Mouse (Mus musculus): ENCODE data around the gene Hoxd4. TPM values are rescaled to one million over a fixed set of nuclear protein-coding genes. Genes with fewer than 3 reads are reported as not detected.
A peak's percentile ranks its signal among the peaks of the same experiment; 100 is the strongest.

Hoxd4 gene
- polyA plus RNA-seq, 1 experiment from 2014 or later = 0.92 TPM

DNA sequence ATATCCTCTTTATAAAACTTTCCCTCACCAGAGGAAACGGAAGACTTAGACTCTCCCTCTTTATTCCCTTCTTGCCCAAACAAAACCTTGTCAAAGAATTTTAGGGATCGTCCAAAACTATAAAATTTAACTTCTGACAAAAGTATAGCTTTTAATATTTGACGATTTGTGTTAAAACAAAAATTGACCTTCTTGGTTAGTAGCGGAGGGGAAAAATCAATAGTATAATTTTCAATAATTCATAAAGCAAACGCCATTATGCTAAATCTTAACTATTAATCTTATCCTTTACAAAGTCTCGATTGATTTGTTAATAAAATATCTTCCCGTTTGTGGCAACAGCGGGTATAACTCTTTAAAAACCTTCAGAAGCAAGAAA, 21.4 kb upstream of the Hoxd4 start:
- no peak overlapping the region for H3K9ac ChIP-seq
- H3K4me3 ChIP-seq (replicated peaks) = no peak overlapping the region
- 0 out of 2 replicates have a peak, but pooled peaks cover 4% of the 10 kb centered on the region for H3K4me1 ChIP-seq
- H3K4me2 ChIP-seq = no peak overlapping the region
- no peaks in the 10 kb centered on the region for H3K36me3 ChIP-seq
- 9% methylated on average over 8 of the region's 8 CpGs for WGBS
- no peaks in the 10 kb centered on the region for H3K9me3 ChIP-seq
- H3K27me3 ChIP-seq (replicated peaks) = peaks cover 90% of the 10 kb centered on the region
- no peak for ATAC-seq (ENCODE audit: insufficient read depth, low FRiP score, low read depth)
- no peak overlapping the region for H3K27ac ChIP-seq

DNA sequence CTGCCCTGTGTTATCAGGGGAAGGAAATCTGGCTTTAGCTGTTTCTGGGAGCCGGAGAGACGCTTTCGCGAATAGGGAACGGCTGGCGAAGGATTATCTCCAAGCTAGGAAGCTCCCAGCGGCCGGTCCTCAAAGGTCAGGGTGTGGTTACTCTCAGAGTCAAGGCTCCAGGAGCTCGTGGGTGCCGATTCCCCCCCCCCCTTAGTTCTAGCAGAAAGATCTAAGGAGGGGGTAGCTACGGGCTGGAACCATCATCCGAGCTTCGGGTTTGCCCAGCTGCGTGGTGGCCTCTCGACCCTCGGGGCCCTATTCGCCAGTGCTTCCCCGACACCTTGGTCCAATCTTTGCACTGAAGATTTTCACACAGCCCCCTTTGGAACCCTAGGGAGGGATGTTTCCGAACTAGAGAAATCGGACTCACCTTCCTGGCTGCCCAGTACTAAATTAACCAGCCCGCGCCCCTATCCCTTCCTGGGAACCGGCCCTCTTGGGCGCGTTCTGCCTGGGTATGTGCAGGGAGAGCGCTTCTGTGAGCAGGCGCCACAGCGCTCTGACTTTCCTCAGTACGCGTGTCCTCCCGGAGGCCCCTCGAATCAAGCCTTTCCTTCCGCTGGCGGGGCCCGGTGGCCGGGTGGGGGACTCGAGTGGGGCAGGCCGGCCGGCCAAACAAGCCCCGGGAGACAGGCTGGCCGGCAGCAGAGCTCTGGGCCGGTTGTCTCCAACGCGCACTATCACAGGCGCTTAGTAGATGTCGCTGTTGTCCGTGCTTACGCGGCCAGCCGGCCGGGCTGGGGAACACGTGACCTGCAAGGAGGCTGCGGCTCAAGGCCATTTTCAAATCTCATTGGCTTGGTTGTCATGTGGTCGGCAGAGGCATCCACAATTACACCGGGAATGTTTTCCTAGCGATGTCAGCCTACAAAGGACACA, 20.4 kb upstream of the Hoxd4 start, which contains the start of gene Hoxd10:
Gene Hoxd10, plus strand, starts transcription at position 903 of the 930 bp plus-strand sequence.
- Histone ChIP-seq H3K9ac (no peak within 1 kb of the TSS), H3K4me3 (replicated peaks) (peak within 1 kb of the TSS; percentile 16; the same call in 1 of the 2 replicates), H3K27ac (no peak within 1 kb of the TSS), H3K9me3 (no peaks in the 10 kb centered on the region), H3K27me3 (replicated peaks) (peaks cover 96% of the 10 kb centered on the region), H3K36me3 (no peaks in the 10 kb centered on the region), H3K4me2 (peak within 1 kb of the TSS; percentile 36; the same call in 1 of the 2 replicates), H3K4me1 (0 out of 2 replicates have a peak, but pooled peaks cover 4% of the 10 kb centered on the region)
- peak; percentile 39; the same call in 1 of the 2 replicates for ATAC-seq (ENCODE audit: insufficient read depth, low FRiP score, low read depth)
- WGBS = 2% methylated on average over 56 of the region's 56 CpGs

DNA sequence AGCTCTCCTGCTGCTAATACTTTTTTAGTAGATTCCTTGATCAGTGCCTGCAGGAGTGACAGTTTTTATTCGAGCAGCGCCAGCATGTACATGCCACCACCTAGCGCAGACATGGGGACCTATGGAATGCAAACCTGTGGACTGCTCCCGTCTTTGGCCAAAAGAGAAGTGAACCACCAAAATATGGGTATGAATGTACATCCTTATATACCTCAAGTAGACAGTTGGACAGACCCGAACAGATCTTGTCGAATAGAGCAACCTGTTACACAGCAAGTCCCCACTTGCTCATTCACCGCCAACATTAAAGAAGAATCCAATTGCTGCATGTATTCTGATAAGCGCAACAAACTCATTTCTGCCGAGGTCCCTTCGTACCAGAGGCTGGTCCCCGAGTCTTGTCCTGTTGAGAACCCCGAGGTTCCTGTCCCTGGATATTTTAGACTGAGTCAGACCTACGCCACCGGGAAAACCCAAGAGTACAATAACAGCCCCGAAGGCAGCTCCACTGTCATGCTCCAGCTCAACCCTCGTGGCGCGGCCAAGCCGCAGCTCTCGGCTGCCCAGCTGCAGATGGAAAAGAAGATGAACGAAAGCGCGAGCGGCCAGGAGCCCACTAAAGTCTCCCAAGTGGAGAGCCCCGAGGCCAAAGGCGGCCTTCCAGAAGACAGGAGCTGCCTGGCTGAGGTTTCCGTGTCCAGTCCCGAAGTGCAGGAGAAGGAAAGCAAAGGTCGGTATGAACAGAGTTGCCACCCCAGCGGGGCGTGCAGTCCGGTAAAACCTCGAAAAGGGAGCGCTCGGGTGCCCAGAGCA, 19.5 kb upstream of the Hoxd4 start:
- Histone ChIP-seq H3K27me3 (replicated peaks) (peaks cover 96% of the 10 kb centered on the region), H3K4me3 (replicated peaks) (no peak overlapping the region), H3K9me3 (no peaks in the 10 kb centered on the region), H3K36me3 (no peaks in the 10 kb centered on the region), H3K9ac (no peak overlapping the region), H3K27ac (no peak overlapping the region), H3K4me2 (0 out of 2 replicates have a peak overlapping the region, but pooled peaks have one; percentile 36), H3K4me1 (0 out of 2 replicates have a peak, but pooled peaks cover 4% of the 10 kb centered on the region)
- 4% methylated on average over 35 of the region's 35 CpGs for WGBS
- no peak for ATAC-seq (ENCODE audit: insufficient read depth, low FRiP score, low read depth)

DNA sequence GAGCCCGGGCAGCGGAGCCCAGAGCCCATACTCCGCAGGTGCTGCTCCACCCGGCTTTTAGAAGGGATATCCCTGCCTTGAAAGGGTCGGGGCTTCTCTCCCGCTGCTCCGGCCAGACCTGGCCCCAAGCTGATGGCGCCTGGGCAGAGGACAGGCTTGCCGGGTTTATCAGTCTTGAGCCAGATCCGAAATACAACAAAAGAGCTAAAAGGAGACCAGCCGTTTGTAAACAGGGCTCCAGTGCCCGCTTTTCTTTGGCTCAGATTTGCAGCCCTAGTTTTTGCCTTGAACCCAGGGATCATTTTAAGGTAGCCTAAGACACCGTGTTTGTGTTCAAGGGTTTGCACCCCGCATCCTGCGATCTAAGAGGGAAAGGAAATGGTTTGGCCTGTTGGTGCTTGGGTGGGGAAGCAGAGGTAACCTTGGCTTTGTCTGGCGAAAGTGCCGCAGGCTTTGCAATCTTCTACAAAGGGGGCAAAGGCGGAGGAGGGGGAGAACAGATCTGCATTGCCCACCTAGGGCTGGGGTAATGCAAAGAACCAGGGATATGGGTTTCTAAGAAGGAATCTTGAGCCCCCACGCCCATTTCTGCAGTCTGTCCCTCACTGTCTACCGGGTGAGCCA, 18.8 kb upstream of the Hoxd4 start:
- no peak for ATAC-seq (ENCODE audit: insufficient read depth, low FRiP score, low read depth)
- Histone ChIP-seq H3K9ac (no peak overlapping the region), H3K27me3 (replicated peaks) (peaks cover 96% of the 10 kb centered on the region), H3K4me3 (replicated peaks) (no peak overlapping the region), H3K9me3 (no peaks in the 10 kb centered on the region), H3K27ac (no peak overlapping the region), H3K4me1 (peaks cover 9% of the 10 kb centered on the region), H3K36me3 (no peaks in the 10 kb centered on the region), H3K4me2 (no peak overlapping the region)
- 2% methylated on average over 20 of the region's 20 CpGs for WGBS

DNA sequence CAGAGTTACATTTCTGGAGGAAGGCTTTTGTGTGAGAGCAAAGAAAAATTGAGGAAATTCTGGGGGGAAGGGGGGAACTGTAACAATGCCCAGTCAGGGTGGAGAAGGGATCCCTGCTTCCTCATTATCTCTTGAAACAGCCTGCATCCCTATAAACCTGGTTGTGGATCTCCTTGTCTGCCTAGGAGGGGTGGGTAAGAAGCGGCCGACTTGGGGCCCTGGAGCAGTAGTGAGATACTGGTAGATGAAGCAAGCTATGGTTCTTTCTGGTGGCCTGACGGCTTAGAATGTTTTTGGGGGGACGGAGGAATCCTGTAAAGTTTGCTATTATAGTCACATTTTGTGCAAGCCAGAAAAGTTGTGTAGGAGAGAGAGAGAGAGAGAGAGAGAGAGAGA, 18.3 kb upstream of the Hoxd4 start:
- Histone ChIP-seq H3K27ac (no peak overlapping the region), H3K4me2 (no peak overlapping the region), H3K36me3 (no peaks in the 10 kb centered on the region), H3K4me1 (peaks cover 14% of the 10 kb centered on the region), H3K9ac (no peak overlapping the region), H3K9me3 (no peaks in the 10 kb centered on the region), H3K27me3 (replicated peaks) (peaks cover 96% of the 10 kb centered on the region), H3K4me3 (replicated peaks) (no peak overlapping the region)
- WGBS = 8% methylated on average over 4 of the region's 4 CpGs
- no peak for ATAC-seq (ENCODE audit: insufficient read depth, low FRiP score, low read depth)

DNA sequence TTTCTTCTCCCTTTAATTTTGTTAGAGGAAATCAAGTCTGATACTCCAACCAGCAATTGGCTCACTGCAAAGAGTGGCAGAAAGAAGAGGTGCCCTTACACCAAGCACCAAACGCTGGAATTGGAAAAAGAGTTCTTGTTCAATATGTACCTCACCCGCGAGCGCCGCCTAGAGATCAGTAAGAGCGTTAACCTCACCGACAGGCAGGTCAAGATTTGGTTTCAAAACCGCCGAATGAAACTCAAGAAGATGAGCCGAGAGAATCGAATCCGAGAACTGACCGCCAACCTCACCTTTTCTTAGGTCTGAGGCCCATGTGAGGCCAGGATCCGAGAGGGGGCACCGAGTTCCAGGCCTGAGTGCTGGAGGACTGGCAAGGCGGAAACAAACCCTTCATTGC, 17.7 kb upstream of the Hoxd4 start:
- H3K4me3 ChIP-seq (replicated peaks) = no peak overlapping the region
- no peaks in the 10 kb centered on the region for H3K9me3 ChIP-seq
- 3% methylated on average over 16 of the region's 16 CpGs for WGBS
- peaks cover 96% of the 10 kb centered on the region for H3K27me3 ChIP-seq (replicated peaks)
- H3K27ac ChIP-seq = no peak overlapping the region
- no peak for ATAC-seq (ENCODE audit: insufficient read depth, low FRiP score, low read depth)
- H3K9ac ChIP-seq = no peak overlapping the region
- H3K4me1 ChIP-seq = peaks cover 16% of the 10 kb centered on the region
- no peak overlapping the region for H3K4me2 ChIP-seq
- H3K36me3 ChIP-seq = no peaks in the 10 kb centered on the region

DNA sequence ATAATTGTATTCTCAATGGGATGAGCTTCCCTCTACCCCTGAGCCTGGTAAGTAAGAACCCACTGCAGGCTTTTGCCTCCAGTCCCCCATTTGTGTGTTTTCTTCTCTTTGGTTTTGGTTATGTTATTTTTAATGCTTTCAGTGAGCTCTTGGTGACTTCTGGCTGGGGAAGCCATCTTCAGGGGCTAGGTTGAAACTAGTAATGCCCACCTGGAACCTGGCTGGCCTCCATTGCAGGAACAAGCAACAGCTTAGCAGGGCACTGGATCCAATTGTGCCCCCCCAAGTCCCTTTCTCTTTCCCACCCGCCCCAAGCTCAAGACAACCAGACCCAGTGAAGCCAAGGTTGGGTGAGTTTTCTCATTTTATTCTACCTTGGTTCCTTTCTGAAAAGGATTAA, 16.3 kb upstream of the Hoxd4 start:
- 26% methylated on average over 1 of the region's 1 CpGs for WGBS
- H3K36me3 ChIP-seq = no peaks in the 10 kb centered on the region
- H3K4me2 ChIP-seq = no peak overlapping the region
- ATAC-seq (ENCODE audit: insufficient read depth, low FRiP score, low read depth) = no peak
- H3K4me1 ChIP-seq = peaks cover 16% of the 10 kb centered on the region
- H3K27ac ChIP-seq = no peak overlapping the region
- H3K27me3 ChIP-seq (replicated peaks) = peaks cover 98% of the 10 kb centered on the region
- H3K9ac ChIP-seq = no peak overlapping the region
- no peak overlapping the region for H3K4me3 ChIP-seq (replicated peaks)
- no peaks in the 10 kb centered on the region for H3K9me3 ChIP-seq

DNA sequence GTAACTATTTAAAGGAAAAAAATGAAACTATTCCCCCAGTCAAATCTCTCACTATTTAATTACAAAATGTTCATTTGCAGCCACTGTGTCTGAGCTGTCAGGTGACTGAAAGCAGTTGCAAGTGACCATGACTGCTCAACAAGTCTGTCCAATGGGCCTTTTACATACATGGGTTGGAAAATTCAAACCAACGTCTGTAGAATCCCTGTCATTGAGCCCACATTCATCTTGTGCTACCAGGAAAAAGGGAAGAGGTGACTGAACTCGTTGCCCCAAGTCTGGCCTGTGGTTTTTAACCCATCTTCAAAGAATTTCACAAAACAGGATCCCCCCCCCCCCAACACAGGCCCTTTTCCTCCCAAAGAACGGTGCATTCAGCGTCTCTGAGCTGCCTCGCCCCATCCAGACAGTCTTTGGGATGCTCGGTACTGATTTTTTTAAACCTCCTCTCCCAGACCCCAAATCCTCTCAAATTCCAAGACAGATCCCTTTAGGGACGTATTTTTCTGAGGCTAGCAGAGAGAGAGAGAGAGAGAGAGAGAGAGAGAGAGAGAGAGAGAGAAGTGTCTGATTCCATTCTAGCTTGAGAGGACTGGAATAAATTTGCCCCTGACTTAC, 15.8 kb upstream of the Hoxd4 start:
- Histone ChIP-seq H3K9ac (no peak overlapping the region), H3K27ac (no peak overlapping the region), H3K4me1 (peaks cover 16% of the 10 kb centered on the region), H3K27me3 (replicated peaks) (peaks cover 100% of the 10 kb centered on the region), H3K4me3 (replicated peaks) (no peak overlapping the region), H3K36me3 (no peaks in the 10 kb centered on the region), H3K4me2 (no peak overlapping the region), H3K9me3 (no peaks in the 10 kb centered on the region)
- WGBS = 3% methylated on average over 7 of the region's 7 CpGs
- no peak for ATAC-seq (ENCODE audit: insufficient read depth, low FRiP score, low read depth)

DNA sequence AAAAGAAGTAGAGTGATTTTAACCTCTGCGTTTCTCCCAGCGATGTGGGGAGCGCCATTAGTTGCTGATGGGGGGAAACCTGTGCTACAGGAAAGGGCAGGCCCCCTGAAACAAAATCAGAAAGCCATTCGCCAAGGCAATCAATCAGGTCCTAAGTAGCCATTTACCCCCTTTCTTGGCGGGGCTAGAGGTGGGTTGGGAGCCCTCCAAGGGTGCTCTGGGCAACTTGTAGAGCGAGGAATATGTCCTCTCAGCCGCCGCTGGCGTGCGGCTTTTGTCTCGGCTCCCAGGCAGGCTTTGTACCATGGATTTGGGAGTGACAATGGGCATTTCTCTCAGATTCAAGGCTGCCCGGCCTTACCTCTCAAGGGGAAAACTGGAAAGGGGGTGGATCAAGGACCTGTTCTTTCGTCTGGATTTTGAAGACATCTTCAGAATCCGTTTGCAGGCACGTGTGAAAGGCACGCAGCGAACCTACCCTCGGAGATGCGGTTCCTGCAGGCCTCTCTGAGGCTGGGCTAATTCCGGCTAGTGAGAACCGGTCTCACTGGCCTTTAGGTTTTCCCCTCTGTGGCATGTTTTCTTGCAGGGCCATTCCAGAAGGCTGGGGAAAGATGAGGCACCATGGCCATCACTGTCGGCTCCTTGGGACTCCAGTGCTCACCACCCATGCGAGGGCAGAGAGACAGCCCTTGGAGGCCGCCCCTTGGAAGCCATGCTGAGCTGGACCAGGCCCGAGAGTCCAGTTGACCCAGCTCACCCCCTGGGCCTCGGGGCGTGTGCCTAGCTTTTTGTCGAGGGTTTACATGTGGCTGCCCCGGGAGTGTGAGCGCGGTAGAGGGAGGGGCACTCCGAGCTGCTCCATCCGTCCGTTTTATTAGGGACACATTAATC, 15.0 kb upstream of the Hoxd4 start:
- Histone ChIP-seq H3K4me3 (replicated peaks) (no peak overlapping the region), H3K27ac (no peak overlapping the region), H3K9ac (no peak overlapping the region), H3K36me3 (no peaks in the 10 kb centered on the region), H3K9me3 (no peaks in the 10 kb centered on the region), H3K27me3 (replicated peaks) (peaks cover 97% of the 10 kb centered on the region), H3K4me1 (peaks cover 12% of the 10 kb centered on the region), H3K4me2 (no peak overlapping the region)
- no peak for ATAC-seq (ENCODE audit: insufficient read depth, low FRiP score, low read depth)
- 2% methylated on average over 34 of the region's 34 CpGs for WGBS

DNA sequence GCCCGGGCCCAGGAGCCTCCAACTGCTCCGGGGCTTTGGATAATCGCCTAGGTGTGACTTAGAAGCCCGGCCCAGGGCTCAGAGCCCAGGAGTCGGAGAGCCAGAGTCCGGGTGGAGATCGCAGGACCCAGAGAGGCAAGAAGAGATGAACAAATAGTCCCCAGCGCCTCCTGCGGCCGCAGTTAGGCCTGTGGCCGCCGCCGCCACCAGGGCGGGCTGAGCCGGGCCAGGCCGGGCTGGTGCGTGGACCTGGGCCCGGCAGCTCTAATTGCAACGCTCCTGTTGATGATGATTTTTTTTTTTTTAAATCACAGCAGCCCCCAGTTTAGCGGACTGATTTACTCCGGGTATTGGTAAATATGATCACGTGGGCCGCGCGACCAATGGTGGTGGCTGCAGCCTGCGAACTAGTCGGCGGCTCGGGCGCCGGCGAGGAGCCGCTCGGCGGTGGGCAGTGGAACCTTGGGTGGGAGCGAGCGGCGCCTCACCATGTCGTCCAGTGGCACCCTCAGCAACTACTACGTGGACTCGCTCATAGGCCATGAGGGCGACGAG, 14.1 kb upstream of the Hoxd4 start, which contains the start of gene Hoxd9:
Gene Hoxd9, plus strand, starts transcription at position 161 of the 555 bp plus-strand sequence.
- H3K4me3 ChIP-seq (replicated peaks) = peak within 1 kb of the TSS; percentile 34
- 0 out of 2 replicates have a peak, but pooled peaks have one; percentile 14 for ATAC-seq (ENCODE audit: insufficient read depth, low FRiP score, low read depth)
- no peak within 1 kb of the TSS for H3K27ac ChIP-seq

More for the DNA sequence above, 14.1 kb upstream of the Hoxd4 start, which contains the start of gene Hoxd9:
- Histone ChIP-seq H3K36me3 (no peaks in the 10 kb centered on the region), H3K27me3 (replicated peaks) (peaks cover 93% of the 10 kb centered on the region), H3K9me3 (no peaks in the 10 kb centered on the region), H3K9ac (no peak within 1 kb of the TSS), H3K4me1 (peaks cover 12% of the 10 kb centered on the region), H3K4me2 (peak within 1 kb of the TSS; percentile 56)
- WGBS = 2% methylated on average over 43 of the region's 43 CpGs

All from stomach, embryonic 15.5 days (tissue).